Mouse (Mus musculus): ENCODE measurements around the gene Mtor.

The Mtor gene

DNA sequence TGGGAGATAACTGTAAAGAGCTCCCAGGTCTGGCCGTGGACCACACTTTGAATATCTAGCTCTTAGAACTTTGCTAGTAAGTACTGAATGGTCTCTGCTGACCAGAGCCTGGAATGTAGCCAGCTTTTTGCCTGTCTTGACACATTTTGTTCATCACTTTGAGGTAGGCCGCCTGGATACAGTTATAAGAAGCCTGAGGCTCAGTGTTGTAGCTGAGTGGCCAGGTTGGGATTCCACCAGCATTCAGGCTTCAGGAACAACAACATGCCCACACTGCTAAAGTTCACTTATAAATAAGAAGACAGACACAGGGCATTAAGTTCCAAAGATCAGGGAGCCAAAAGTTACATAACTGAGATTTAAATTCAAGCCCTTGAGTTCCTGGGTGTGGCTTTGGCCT, 39.4 kb downstream of the Mtor start:
- no peak for DNase-seq (ENCODE audit: low spot score)

DNA sequence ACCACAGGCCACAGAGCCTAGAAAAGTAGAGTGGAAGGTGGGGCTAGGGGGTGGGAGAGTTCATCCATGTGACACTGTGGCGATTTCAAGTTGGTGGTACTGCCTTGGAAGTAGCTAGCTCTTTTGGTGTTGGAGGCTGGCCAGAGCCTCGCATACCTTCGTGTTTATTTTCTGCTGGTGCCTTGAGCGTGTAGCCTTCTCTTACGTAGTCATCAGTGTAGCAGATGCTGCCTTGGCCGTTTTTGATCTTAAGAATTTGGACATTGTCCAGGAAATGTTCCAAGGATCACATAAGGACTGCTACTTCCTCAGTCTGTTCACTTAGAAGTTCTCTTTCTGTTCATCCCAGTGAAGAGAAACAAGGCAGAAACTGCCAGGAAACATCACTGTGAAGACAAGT, 42.1 kb downstream of the Mtor start:
- DNase-seq (ENCODE audit: low spot score), result no peak

DNA sequence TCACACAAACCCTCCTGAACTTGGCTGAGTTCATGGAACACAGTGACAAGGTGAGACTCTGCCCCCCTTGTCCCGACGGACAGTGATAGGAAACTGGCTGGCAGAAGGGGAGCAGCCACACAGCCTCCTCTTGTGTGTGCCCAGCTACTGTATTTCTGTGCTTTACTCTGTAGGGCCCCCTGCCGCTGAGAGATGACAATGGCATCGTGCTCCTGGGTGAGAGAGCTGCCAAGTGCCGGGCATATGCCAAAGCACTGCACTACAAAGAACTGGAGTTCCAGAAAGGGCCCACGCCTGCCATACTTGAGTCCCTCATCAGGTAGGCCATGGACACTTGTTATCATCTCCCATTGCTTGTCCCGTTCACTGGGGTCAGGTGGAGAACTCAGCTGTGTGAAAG, 43.0 kb downstream of the Mtor start:
- no peak for DNase-seq (ENCODE audit: low spot score)

DNA sequence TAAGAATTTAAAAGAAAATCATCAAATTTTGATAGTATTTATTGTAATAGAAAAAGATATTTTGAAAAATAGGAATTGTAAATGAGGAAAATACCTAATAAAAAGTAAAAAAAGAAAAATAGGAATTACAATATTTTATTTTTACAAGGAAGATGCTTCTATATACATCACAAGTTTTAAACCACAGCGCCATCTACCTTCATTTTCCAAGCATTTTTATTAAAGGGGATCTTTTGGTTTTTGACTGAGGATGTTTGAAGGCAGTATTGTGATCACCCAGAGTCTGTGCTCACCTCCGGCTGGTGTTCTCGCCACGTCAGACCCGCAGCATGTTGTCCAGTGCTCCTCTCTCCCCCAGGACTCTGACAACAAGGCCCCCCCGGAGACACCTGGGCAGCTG, 46.7 kb downstream of the Mtor start:
- no peak for DNase-seq (ENCODE audit: low spot score)

DNA sequence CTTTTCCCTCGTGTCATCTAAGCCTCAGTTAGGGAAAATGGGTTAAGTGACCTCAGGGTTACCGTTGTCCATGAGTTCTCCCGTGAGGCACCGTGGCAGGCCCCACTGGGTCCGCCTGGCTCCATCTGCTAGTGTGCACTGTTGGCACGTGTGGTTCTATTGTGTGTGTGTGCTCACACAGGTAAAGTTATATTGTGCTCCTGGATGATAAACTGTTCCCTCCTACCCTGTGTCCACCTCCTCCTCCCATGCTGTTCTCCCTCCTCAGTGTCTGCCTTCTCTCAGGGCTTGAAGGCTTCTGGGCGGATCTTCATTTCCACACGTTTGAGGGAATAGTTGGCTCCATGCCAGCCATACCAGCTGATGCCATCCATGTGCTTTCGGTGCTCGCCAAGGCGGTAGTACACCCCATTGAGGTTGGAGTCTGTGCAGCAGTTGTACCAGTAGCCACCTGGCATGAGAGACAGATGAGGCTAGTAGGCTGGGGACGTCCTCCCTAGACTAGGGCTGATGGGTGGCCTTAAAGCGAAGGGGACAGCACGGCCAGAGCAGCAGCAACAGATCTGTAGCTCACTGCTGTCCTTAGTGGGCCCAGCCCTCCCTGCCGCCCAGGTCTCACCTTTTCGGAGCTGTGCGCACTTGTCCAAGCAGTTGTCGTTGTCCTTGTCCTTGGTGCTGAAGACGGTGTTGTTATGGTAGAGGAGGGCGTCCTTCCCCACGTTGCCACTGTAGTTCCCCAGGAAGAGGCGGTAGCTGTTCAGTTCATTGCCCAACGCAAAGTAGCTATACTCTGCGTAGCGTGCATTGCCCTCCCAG, 47.7 kb downstream of the Mtor start:
- no peak for DNase-seq (ENCODE audit: low spot score)

DNA sequence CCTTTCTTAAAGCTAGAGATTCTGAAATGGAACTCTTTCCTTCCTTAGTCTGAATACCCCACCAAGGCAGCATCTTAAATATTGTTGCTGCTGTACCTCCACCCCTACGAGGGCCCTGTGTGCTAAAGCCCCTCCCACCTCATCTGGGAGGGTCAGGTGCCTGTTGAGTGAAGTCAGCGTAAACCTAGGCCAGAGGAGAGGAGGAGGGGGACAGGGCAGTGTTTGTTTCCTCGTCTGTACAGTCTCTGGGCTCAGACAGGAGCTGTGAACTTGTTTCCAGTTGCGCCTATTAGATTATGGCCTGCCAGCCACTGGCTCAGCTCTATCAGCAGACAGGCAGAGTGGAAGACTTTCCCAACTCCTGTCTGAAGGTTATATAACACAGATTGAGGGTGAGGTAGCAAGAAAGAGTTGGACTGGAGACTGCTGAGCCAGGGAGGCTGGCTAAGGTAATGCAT, 52.0 kb downstream of the Mtor start, which contains the start of gene Angptl7:
Gene Angptl7, minus strand, starts transcription at position 51 of the 458 bp plus-strand sequence.
- no peak for DNase-seq (ENCODE audit: low spot score)

DNA sequence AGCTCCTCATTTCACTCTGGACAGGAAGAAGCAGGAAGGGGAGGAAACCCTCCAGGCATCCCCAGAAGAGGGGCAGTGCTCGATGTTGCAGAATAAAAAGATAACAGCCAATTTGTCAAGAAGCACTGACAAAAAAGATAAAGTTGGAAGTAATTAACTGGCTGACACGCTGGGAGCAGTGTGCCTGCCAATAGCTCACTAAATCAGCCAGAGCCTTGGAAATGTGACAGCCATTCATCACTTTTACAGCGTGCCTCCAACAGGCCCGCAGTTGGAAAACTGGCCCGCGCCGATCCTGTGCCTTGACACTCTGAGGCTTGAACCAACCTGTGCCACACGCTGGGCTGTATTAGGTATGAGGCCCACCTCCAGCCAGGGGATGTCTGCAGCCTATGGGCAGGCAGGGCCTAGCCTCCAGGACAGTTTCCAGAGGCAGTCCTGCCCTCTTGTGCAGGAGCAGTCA, 56.1 kb downstream of the Mtor start:
- DNase-seq (ENCODE audit: low spot score), result no peak

DNA sequence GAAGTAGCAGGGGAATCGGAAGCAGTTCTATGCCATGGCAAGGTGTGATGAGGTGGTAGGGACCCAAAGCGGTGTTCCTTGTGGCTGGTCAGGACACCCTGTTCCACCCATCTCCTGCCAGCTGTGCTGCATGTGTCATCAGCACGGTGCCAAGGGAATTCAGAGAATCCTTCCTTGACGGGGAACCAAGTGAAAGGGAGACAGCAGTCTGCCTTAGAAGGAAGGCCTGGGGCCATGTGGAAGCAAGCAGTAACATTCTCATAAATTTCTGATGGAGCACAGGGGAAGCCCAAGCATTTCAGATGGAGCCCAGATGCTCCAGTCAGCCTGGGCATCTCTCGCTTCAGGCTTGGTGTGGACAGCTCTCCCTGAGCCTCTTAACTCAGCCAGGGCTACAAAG, 59.2 kb downstream of the Mtor start:
- DNase-seq (ENCODE audit: low spot score), result no peak

DNA sequence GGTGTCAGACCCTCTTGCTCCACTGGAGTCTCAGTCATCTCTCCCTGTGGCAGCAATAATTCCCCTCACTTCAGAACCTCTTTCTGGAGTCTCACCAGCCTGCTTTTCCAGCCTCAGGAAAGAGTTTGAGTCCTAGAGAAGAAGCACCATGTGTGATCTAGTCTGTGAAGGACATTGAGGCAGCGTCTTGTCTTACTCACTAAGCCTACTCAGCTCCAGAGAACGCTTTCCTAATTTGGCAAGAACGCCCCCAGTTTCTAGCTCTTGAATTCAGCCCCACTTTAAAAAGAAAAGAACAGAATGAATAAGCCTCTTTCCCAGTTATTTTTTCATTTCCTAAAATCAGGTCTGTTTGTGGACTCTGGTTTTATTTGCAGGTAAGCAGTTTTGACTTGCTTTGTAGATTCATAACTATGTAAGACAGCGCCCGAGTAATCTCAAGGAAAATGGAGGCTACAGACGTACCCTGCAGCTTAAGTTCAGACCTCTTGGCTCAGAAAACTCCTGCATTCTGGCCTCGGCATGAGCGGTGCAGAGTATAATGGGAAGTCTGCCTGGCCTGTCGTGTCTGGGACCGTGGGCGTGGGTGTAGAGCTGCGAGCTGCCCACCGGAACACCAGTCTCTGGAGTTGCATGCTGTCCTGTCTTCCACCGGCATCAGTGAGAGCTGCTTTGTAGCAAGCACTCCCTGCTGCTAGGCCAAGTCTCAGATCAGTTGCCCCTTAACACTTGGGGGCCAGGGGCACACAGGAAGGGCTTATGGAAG, 59.9 kb downstream of the Mtor start:
- DNase-seq (ENCODE audit: low spot score), result peak; percentile 44

DNA sequence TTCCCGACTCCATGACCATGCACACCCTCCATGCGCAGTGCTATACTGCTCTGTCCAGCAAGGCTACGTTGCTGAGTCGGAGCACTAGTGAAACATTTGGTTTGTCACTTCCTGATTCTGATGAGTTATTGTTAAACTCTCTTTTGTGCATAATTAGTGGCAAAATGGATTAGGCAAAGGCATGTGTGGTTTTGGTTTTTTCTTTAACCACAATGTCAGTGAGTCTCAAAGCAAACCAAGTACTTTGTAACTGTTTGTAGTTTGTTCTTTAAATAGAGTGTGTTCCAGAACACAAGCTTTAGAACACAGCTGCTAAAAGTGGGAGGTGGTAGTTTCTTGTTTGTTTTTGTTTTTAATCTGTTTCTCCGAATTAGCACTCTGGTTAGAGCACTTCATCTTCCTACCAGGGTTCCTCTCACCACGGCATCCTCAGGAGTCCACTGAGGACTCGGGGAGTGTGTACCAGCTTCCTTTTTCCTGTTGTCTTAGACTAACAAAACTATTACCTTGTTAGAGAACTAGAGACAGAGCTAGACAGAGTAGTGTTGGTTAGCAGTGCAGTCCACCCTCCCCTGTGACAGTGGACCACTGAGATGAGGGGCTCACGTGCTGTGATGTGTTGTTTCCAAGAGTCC, 61.2 kb downstream of the Mtor start:
- DNase-seq (ENCODE audit: low spot score), result no peak

DNA sequence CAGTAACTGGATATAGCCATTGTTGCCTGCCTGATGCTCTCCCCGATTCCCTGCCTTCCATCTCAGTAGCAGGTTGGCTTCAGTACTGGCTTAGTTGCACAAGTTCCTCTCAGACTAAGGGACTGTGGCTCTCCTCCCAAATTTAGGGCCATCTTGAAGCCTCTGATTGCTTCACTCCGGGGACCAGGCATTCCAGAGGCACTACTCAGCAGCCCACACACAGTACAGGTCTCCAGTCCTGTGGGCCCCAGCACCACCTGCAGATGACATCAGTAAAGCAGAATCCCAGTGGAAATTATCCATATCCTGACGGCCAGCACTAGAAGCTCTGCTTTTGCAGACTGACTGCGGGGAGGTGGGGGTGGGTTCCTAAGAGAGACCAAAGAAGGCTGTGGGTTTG, 62.3 kb downstream of the Mtor start:
- DNase-seq (ENCODE audit: low spot score), result no peak

DNA sequence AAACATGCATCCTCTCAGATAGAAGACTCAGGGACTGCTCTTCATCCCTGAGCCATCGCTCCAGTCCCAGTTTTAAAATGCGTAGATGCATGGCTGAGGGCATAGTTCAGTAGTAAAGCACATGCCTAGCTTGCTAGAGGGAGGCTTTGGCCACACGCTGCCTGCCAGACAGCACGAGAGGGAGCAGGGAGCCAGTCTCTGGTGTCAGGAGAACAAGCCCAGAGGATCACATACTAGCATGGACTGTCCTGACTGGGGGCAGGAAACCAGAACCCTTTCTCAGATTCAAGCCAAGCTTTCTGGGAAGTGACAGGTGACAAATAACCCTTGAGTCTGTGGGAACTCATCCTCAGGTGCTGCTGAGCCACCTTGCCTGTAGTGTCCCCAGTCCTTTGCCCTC, 62.9 kb downstream of the Mtor start:
- DNase-seq (ENCODE audit: low spot score), result no peak

DNA sequence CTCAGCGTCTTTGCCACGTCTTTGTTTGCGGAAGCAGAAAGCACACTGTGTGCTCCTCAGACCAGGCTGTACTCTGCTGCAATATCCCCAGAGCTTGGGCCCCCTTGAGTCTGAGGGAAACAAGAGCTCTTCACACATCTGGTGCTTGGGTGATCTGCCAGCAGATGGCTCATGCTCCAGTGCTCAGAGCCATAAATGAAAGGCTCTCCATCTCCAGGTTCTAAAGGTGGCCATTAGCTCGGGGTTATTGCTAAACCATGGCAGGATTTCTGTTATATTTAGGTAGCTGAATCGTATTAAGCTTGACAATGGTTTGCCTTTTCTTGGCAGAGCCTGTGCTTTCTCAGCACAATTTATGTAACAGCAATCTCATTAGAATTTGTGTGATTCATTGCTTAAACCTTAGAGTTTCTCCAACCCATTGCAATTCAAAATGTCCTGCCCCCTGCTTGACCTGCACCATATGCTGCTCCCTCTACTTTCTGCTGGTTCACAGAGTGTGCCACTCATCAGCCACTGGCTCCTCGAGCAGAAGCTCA, 64.7 kb downstream of the Mtor start:
- no peak for DNase-seq (ENCODE audit: low spot score)

DNA sequence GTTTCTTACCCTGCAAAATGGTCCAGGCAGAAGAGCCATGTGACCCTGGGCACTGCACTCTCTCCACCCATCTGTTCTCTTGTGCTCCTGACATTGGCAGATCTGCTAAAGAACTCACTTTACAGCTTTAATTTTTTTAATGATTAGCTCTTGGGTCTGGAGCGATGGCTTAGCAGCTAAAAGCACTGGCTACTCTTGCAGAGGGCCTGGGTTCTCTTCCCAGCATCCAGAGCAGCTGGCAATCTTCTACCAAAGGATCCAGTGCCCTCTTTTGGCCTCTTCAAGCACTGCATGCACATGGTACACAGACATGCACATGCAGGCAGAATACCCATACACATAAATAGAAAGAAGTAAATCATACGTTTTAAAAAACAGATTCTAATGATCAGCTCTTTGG, 66.9 kb downstream of the Mtor start:
- no peak for DNase-seq (ENCODE audit: low spot score)

DNA sequence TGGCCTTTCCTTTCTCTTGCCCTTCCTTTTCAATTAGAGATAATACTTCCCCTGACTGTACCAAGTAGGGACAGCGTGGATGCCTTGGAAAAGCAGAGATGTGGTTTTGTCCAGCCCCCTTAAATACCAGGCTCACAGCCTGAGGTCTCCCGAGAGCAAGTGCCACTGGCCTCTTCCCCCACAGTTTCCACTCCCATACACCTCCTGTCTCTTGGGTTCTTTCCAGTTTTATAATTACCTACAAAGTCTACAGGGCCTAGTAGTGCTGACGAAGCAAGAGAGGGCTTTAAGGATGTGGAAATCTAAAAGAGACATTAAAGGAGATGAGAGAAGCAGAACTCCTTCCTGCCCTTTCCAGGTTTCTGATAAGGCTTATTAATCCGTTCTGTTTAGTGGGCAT, 69.4 kb downstream of the Mtor start:
- no peak for DNase-seq (ENCODE audit: low spot score)

DNA sequence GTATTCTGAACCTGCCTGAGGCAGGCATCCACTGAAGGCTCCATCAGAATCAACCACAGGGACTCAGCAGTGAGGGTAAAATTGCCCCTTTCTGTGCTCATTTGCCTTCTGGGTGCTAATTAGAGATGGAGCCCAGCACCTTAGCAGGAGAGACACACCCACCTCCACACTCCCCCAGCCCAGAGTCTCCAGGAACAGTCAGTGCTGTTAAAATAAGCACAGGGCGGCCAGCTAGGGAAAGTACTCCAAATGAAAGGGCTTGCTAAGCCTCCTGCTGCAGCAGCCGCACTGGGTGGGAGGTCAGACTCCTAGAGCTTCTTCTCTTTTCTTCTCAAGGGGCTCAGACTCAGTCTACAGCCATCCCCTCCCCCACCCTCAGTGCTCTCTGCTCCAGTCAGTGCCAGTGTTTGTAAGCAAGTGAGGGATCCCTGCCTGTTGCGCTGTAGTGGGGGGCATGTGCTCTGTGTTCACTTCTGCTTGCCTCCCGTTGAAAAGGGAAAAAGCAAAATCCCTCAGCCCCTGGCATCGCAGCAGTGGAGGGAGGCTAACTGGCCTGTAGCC, 69.9 kb downstream of the Mtor start:
- DNase-seq (ENCODE audit: low spot score), result no peak

DNA sequence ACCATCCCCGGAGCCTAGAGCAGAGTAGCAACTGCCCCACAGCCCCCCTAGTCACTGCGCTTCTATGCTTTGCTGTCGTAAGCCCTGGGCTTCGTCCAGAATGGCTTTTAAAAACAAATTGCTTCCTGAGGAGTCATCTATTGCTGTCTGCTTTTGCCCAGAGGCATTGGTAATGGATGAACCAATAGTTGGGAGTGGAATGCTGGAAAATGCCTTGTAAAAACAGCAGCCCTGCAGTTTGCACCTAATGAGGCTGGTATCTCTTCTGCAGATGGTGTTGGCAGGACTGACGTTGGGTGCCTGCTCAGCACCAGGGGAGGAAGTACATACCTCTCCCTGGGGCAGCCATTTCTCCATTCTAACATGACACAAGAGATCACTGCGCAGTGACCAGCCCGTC, 75.1 kb downstream of the Mtor start:
- no peak for DNase-seq (ENCODE audit: low spot score)

DNA sequence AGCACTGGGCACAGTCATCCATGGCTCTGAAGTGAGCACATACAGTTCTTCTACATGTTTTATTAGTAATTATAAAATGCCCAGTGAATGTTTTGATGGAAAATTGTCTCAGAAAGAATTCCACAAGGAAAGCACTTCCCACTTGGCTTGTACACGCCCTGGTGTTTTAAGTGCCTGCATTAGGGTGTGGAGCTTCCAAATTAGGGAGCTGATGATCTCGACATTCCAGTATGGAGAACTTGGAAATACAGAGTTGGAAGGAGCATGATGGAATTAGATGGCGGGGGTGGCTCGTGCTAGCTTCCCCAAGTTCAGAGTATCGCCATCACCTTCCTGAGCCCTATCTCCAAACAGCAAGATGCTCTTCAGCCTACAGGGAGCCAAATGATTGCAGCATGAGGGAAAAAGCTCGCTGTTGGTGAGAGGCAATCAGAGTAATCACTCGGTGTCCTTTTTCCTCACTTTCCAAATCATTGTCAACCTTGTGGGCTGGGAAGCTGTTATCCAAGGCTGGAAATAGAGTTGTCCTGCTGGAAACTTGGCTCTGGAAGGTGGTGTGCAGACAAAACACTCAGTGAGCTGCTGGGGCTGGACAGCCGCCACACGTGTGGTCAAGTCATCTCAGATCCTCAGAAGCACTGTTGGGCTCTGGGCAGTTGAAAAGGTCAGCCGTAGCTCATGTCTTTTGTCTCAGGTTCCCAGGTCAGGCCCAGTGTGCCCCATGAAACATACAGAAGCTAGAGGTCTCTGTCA, 78.9 kb downstream of the Mtor start:
- DNase-seq (ENCODE audit: low spot score), result no peak

DNA sequence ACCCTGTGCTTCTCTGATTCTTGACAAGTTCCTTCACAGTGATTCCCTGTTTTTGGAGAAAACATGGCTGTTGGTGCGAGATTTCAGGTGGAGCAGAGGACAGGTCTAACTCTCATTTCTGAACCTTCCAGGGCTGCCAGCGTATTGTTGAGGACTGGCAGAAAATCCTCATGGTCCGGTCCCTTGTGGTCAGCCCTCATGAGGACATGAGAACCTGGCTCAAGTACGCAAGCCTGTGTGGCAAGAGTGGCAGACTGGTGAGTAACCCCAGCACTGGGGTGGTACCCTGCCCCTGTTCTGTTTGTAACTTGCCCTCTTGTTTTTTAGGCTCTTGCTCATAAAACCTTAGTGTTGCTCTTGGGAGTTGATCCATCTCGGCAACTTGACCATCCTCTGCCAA, 81.9 kb downstream of the Mtor start:
- no peak for DNase-seq (ENCODE audit: low spot score)

DNA sequence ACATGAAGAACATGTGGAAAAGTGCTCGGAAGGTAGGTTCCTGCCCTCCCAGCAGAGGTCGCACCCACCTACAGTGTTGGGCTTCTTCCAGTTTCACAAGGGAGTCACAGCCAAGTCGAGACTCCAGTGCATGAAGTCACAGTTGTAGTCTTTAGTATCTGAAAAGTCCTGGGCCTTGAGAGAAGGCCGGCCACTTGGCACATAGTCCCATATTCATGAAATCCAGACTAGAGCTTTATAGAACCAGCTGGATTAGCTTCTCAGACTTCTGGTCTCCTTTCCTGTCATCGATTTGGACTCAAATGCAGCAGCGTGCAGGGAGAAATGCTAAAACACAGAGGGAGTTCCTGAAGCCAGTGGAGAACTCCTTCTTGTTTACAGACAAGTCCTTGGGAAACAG, 82.4 kb downstream of the Mtor start:
- DNase-seq (ENCODE audit: low spot score), result no peak

DNA sequence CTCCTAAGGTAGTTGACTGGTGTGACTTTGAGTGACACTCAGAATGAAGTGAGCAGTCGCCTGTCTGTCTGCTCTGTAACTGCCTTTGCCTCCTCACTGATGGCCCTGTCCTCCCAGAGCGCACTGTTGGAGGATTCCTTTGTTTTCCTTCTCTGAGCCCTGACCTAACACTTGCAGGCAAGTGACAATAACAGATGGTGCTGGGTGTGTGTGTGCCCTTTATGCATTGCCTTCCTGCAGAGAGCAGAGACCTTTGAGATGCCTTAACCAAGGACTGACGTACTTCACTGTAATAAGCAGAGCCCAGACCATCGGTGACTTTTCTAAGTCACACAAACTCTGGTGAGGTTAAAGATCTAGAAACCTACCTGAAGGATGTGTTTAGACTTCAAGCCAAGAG, 82.9 kb downstream of the Mtor start:
- no peak for DNase-seq (ENCODE audit: low spot score)

DNA sequence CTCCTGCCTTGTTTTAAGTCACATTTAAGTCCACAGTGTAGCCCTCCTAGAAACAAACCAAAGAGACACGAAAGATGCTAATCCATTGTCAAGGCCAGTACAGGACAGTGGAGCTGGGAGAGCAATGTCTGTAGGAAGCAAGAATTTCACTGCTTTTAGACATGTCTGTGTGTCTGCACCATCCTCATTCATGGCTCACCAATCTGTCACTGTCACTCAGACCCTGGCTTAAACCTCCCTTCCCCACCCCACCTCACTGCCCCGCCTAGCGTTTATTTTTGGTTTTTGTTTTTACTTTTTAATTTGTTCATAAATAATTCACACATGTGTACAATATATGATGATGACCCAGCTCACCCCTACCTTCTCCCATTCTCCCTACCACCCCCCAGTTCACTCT, 84.1 kb downstream of the Mtor start:
- DNase-seq (ENCODE audit: low spot score), result no peak
